Mouse (Mus musculus): ENCODE data around the gene Ffar3.

DNA sequence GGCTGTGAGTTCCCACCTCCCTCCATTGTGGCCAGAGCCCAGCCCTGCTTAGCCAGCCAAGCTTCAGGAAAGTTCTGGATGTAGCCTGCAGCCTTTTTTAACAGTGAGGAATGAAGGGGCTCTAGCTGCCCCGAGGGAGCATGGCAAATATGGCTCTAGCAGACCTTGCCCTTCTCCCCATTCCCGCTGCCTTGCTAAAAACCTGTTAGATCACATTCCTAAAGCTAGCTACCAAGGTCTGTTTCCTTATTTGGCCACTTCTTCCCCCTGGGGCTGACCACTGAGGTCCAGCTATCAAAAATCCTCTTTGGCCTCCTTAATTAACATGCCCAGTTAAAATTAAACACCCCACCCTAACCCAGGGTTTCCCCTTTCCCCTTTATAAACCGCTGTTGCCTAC is 36.5 kb upstream of the Ffar3 start:
- TF ChIP-seq TCF12 (IDR thresholded peaks at IDR 0.05; ENCODE audit: low read depth, low read length) (no peak), USF1 (IDR thresholded peaks at IDR 0.05; ENCODE audit: low read depth, low read length) (no peak)
